Mouse (Mus musculus) ES-Bruce4 (cell line): ENCODE measurements around the gene Tk1. TPM values are rescaled to one million over a fixed set of nuclear protein-coding genes. Genes with fewer than 3 reads are reported as not detected.

ENCODE experiments used
- H3K27ac ChIP-seq: 2 replicates; pipeline ENCODE4 v1.5.1; 2012; ENCODE audit warnings: low read length, inconsistent platforms; ENCODE audit not compliant: insufficient read depth
- H3K27me3 ChIP-seq: 2 replicates; pipeline ENCODE4 v1.6.1; 2012; ENCODE audit warnings: mild to moderate bottlenecking, low read length, inconsistent platforms; ENCODE audit not compliant: control insufficient read depth, poor library complexity, insufficient read depth, severe bottlenecking
- H3K36me3 ChIP-seq: 2 replicates; pipeline ENCODE4 v1.6.1; 2012; ENCODE audit warnings: inconsistent platforms, mild to moderate bottlenecking, low read length, moderate library complexity; ENCODE audit not compliant: control insufficient read depth, poor library complexity, insufficient read depth, severe bottlenecking
- H3K4me1 ChIP-seq: one replicate; pipeline ENCODE4 v1.8.1; 2011; ENCODE audit warnings: low read length; ENCODE audit not compliant: control insufficient read depth, insufficient read depth
- H3K4me3 ChIP-seq: 2 replicates; pipeline ENCODE4 v1.5.1; 2011; ENCODE audit warnings: low read depth, mild to moderate bottlenecking, low read length
- H3K9ac ChIP-seq: 2 replicates; pipeline ENCODE4 v1.6.1; 2012; ENCODE audit warnings: low read depth, mild to moderate bottlenecking, inconsistent platforms; ENCODE audit not compliant: poor library complexity, severe bottlenecking
- H3K9me3 ChIP-seq: replicated peaks from 2 replicates; pipeline ENCODE4 v1.6.1; 2012; ENCODE audit warnings: mild to moderate bottlenecking, low read length, inconsistent platforms; ENCODE audit not compliant: control insufficient read depth, poor library complexity, insufficient read depth, severe bottlenecking
- CTCF ChIP-seq: IDR thresholded peaks from one replicate; pipeline ENCODE4 v1.8.1; 2011; ENCODE audit warnings: low read depth, low read length
- EP300 ChIP-seq: IDR thresholded peaks from 2 replicates; pipeline ENCODE4 v1.6.1; 2011; ENCODE audit warnings: low read depth, low read length; ENCODE audit not compliant: insufficient read depth
- POLR2A ChIP-seq: IDR thresholded peaks from one replicate; pipeline ENCODE4 v1.8.1; 2011; ENCODE audit warnings: low read length; ENCODE audit not compliant: insufficient read depth
- polyA plus RNA-seq: library from polyadenylated mRNA; stranded (reverse); fragments of >200 nt; gene quantifications from 2 replicates; pipeline ENCODE4 v1.2.4, GENCODE M21; 2011; ENCODE audit warnings: low read depth; ENCODE audit not compliant: missing spikeins, insufficient read depth, insufficient read length

The Tk1 gene
- polyA plus RNA-seq, 1 experiment: 35.7 TPM

DNA sequence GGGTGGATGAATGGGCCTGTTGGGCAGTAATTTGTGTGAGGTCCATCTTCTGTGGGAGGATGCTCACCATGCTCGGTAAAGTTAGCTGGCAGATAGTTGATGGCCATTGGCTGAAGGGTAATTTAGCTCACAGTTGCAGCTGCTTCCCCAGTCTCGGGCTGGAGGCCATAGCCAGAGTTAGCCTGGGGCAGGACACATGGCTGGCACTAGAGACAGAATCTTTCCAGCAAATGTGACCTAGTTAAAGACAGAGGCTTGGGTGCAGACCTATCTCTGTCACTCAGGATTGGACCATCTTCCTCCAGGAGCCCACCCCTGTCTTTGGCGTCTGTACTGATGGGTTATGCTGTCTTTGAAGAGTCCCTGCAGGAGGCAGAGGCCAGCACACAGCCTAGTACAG lies 32.5 kb upstream of the Tk1 start:
- H3K4me3 ChIP-seq: no peak overlapping the region
- no peak overlapping the region for H3K27ac ChIP-seq
- TF ChIP-seq CTCF (no peak), EP300 (no peak), POLR2A (no peak)
- H3K9ac ChIP-seq: no peak overlapping the region
- no peaks in the 10 kb centered on the region for H3K27me3 ChIP-seq
- peaks cover 4% of the 10 kb centered on the region for H3K4me1 ChIP-seq
- peaks cover 32% of the 10 kb centered on the region for H3K36me3 ChIP-seq
- no peaks in the 10 kb centered on the region for H3K9me3 ChIP-seq

DNA sequence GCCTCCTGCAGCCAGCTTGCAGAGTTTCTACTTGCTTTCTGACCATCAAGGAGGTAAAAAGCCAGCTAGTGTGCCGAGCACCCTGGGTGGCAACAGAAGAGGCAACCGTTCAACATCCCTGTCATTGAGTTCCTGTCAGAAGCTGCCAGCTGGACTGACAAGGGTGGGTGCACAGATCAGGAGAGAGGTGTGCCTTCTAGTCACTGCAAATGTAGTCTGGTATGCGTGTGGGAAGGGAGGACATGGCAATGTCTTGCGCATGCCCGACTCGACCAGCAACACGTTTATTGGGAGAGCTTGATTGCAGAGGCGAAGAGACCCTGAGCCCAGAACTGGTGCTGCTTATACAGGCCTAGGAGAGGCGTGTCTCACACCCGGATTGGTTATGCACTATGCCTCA lies 31.6 kb upstream of the Tk1 start:
- H3K4me1 ChIP-seq: no peaks in the 10 kb centered on the region
- H3K9ac ChIP-seq: no peak overlapping the region
- 0 out of 2 replicates have a peak overlapping the region, but pooled peaks have one; percentile 2 for H3K27ac ChIP-seq
- H3K36me3 ChIP-seq: peaks cover 41% of the 10 kb centered on the region
- no peaks in the 10 kb centered on the region for H3K27me3 ChIP-seq
- TF ChIP-seq POLR2A (peak; percentile 22), CTCF (no peak)
- H3K9me3 ChIP-seq: no peaks in the 10 kb centered on the region
- H3K4me3 ChIP-seq: no peak overlapping the region

DNA sequence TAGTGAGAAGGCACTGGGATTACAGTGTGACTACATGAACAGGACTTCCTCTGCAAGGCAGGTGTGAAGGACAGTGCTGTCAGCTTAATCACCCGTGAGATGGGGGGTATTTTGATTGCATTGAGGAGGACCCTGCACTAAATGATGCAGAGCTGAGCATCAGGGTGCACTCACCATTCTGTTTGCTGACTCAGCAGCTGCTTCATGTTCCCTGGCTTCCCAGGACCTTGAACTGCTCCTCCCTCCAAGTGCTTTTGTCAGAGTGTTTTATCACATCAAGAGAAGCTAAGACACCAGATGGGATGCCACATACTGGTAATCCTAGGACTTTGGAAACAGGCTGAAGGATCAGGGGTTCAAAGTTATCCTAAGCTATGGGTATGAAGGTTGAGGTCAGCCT lies 30.1 kb upstream of the Tk1 start:
- Histone ChIP-seq H3K4me3 (no peak overlapping the region), H3K36me3 (peaks cover 44% of the 10 kb centered on the region), H3K9me3 (no peaks in the 10 kb centered on the region), H3K27ac (peak overlapping the region; percentile 40; the same call in 1 of the 2 replicates), H3K27me3 (no peaks in the 10 kb centered on the region), H3K9ac (no peak overlapping the region), H3K4me1 (no peaks in the 10 kb centered on the region)
- no peak for TF ChIP-seq POLR2A
- no peak for TF ChIP-seq EP300
- TF ChIP-seq CTCF: no peak

DNA sequence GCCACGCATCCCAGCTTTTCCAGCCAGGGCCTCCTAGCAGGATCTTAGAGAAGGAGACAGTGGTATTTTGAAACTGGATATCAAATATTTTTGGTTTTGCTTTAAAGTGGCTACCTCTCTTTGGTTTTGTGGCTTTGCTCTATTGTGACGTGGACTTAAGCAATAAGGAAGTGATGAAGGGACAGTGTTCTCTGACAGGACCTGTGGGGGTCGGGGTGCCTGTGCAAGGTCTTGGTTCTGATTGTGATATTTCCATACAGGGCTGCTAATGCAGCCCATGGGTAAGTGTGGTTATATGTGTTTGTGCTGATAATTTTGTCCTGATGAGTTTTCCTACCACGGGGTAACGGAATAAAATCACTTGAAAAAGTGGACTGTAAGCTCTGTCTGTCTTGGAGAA lies 29.5 kb upstream of the Tk1 start:
- Histone ChIP-seq H3K27me3 (no peaks in the 10 kb centered on the region), H3K36me3 (peaks cover 46% of the 10 kb centered on the region), H3K27ac (no peak overlapping the region), H3K4me3 (no peak overlapping the region), H3K9me3 (no peaks in the 10 kb centered on the region), H3K4me1 (no peaks in the 10 kb centered on the region), H3K9ac (no peak overlapping the region)
- TF ChIP-seq EP300 (no peak), CTCF (no peak), POLR2A (no peak)

DNA sequence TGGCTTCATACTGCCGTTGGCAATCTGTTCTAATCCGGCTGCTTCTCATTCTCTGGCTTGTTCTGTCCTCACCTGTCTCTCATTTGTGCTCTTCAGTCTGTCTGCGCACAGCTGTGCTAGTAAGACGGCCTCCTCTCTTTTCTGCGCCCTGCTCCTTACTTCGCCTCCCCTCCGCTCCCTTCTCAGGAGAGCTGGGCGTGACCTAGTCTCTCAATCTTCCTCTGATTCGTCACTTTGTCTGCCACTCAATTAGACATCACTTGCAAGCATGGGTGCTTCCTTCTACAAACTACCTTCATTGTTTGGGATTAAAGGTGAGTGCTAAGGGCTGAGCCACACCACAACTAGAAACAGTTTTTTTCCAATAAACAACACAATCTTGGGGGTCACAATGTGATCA lies 28.3 kb upstream of the Tk1 start:
- Histone ChIP-seq H3K27me3 (no peaks in the 10 kb centered on the region), H3K9ac (no peak overlapping the region), H3K9me3 (no peaks in the 10 kb centered on the region), H3K4me1 (no peaks in the 10 kb centered on the region), H3K4me3 (no peak overlapping the region), H3K36me3 (peaks cover 46% of the 10 kb centered on the region), H3K27ac (no peak overlapping the region)
- TF ChIP-seq CTCF (no peak), EP300 (no peak), POLR2A (no peak)

DNA sequence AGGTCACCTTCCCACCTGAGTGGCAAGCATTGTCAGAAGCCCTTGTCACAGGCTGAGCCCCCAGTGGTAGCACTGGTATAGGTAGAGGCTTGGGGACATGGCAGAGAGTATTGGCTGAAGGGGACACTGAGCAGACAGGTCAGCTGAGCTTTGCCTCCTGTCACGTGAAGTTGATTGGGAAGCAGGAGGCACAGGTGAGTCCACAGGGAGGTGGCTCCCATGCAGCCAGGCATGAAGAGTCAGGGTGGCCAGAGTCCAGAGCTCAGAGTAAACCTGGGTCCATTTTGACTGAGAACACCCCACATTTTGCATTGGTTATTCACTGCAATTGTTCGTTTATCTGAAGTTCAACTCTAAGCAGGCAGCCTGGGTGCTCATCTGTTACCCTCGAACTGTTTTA lies 27.0 kb upstream of the Tk1 start:
- TF ChIP-seq POLR2A (no peak), CTCF (no peak), EP300 (no peak)
- Histone ChIP-seq H3K4me1 (no peaks in the 10 kb centered on the region), H3K9ac (no peak overlapping the region), H3K27ac (no peak overlapping the region), H3K4me3 (no peak overlapping the region), H3K9me3 (no peaks in the 10 kb centered on the region), H3K36me3 (peaks cover 46% of the 10 kb centered on the region), H3K27me3 (no peaks in the 10 kb centered on the region)
